Mouse (Mus musculus) left cerebral cortex, adult 6 months (tissue): ENCODE data around the gene Moxd1. TPM values are rescaled to one million over a fixed set of nuclear protein-coding genes. Genes with fewer than 3 reads are reported as not detected.

Experiments used
- long read RNA-seq, 2 experiments: library from polyadenylated mRNA; unstranded; transcript quantifications; one replicate each; pipeline ENCODE4 v2.0.0; 2019 to 2020
- polyA plus RNA-seq: library from polyadenylated mRNA; unstranded; fragments of <200 nt; fragmentation: Nextera tagmentation; gene quantifications from 2 replicates; pipeline ENCODE4 v1.2.3, GENCODE M21; 2021

The Moxd1 gene
- polyA plus RNA-seq, result 3.2 TPM in 2 replicates
- long read RNA-seq, experiment 1, transcript Moxd1-201 (12 exons, 3,090 nt), result major isoform, 12 of 14 reads
- long read RNA-seq, experiment 1, partial matches to known transcripts, result 2 of 14 reads
- long read RNA-seq, experiment 1, other reads (novel, unspliced or antisense), result 0 of 14 reads
- long read RNA-seq, experiment 2, partial matches to known transcripts, result 0 of 3 reads
- long read RNA-seq, experiment 2, other reads (novel, unspliced or antisense), result 2 of 3 reads

DNA sequence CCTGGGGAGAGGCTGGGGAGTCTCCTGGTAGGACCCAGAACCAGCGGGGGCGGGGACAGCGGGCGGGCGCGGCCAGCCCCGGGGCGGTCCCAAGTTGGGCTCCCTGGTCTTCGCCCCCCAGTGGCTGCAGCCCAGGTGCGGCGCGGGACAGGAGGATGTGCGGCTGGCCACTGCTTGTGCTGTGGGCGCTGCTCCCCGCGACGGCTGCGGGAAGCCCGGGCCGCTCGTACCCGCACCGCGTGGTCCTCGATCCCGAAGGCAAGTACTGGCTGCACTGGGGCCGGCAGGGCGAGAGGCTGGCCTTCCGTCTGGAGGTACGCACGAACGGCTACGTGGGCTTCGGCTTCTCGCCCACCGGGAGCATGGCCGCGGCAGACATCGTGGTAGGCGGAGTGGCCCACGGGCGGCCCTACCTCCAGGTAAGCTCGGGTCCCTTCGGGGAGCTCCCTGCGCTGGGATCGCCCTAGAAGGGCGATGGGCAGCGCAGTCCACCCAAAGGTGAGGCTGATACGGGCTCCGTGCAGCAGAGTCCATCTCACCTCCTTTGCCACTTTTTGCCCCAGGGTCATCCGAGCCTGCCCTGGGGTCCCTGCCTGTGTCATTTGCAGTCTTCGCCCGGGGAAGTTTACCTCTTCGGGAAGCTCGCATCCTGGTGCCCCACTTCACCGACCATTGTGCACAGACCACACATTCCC is at the start of gene Moxd1:
TSS of gene Moxd1 (plus strand) at position 69 of the 695 bp plus-strand sequence.

Other genes starting within 250 kb of the Moxd1 start
- gene Taar6, start 237.9 kb upstream of the Moxd1 start, polyA plus RNA-seq, result not detected in 2 replicates
- not detected in 2 replicates for gene Taar7a, start 230.0 kb upstream of the Moxd1 start, polyA plus RNA-seq
- gene Taar7b, start 223.6 kb upstream of the Moxd1 start, polyA plus RNA-seq, result not detected in 2 replicates
- gene Taar7d, start 196.3 kb upstream of the Moxd1 start, polyA plus RNA-seq, result not detected in 2 replicates
- gene Taar7e, start 185.9 kb upstream of the Moxd1 start, polyA plus RNA-seq, result not detected in 2 replicates
- not detected in 2 replicates for gene Taar7f, start 174.0 kb upstream of the Moxd1 start, polyA plus RNA-seq
- gene Taar8a, start 147.0 kb upstream of the Moxd1 start, polyA plus RNA-seq, result not detected in 2 replicates
- not detected in 2 replicates for gene Taar8b, start 131.2 kb upstream of the Moxd1 start, polyA plus RNA-seq
- gene Taar8c, start 121.6 kb upstream of the Moxd1 start, polyA plus RNA-seq, result not detected in 2 replicates
- not detected in 2 replicates for gene Taar9, start 114.0 kb upstream of the Moxd1 start, polyA plus RNA-seq
- 155 and 242 TPM in 2 replicates for gene Stx7, start 74.2 kb upstream of the Moxd1 start, polyA plus RNA-seq